Mouse (Mus musculus) limb, embryonic 14.5 days (tissue): ENCODE results near the gene Artn. TPM values are rescaled to one million over a fixed set of nuclear protein-coding genes. Genes with fewer than 3 reads are reported as not detected.

Experiments used
- ATAC-seq: fragments of 200-750 bp; cut with Nextera tagmentation; 2 replicates; pipeline ENCODE4 v1.8.0; 2017; ENCODE audit warnings: low read depth, moderate number of reproducible peaks, moderate TSS enrichment; ENCODE audit not compliant: low FRiP score
- DNase-seq: peaks from one replicate; pipeline ENCODE4 v3.0.0-alpha.2; 2015; ENCODE audit warnings: low spot score
- H3K27ac ChIP-seq: fragments of 300-500 bp; sonication (generic); replicated peaks from 2 replicates; pipeline ENCODE4 v1.5.1; 2014; ENCODE audit warnings: low read depth, mild to moderate bottlenecking, low read length, moderate library complexity, mixed read lengths
- H3K27me3 ChIP-seq: fragments of 300-500 bp; sonication (generic); 2 replicates; pipeline ENCODE4 v1.6.1; 2014; ENCODE audit warnings: low read length, mixed read lengths; ENCODE audit not compliant: control insufficient read depth, insufficient read depth
- H3K36me3 ChIP-seq: fragments of 300-500 bp; sonication (generic); 2 replicates; pipeline ENCODE4 v1.6.1; 2014; ENCODE audit warnings: mild to moderate bottlenecking, low read length, moderate library complexity, mixed read lengths; ENCODE audit not compliant: control insufficient read depth, insufficient read depth
- H3K4me1 ChIP-seq: fragments of 300-500 bp; sonication (generic); 2 replicates; pipeline ENCODE4 v1.6.1; 2014; ENCODE audit warnings: antibody characterized with exemption, low read length, mixed read lengths; ENCODE audit not compliant: control insufficient read depth, insufficient read depth
- H3K4me2 ChIP-seq: fragments of 300-500 bp; sonication (generic); replicated peaks from 2 replicates; pipeline ENCODE4 v1.6.1; 2014; ENCODE audit warnings: low read depth, mild to moderate bottlenecking, low read length, moderate library complexity; ENCODE audit not compliant: severe bottlenecking
- H3K4me3 ChIP-seq: fragments of 300-500 bp; sonication (generic); replicated peaks from 2 replicates; pipeline ENCODE4 v1.5.1; 2014; ENCODE audit warnings: low read length
- H3K9ac ChIP-seq: fragments of 300-500 bp; sonication (generic); 2 replicates; pipeline ENCODE4 v1.6.1; 2014; ENCODE audit warnings: mild to moderate bottlenecking, low read depth, low read length, moderate library complexity; ENCODE audit not compliant: severe bottlenecking
- H3K9me3 ChIP-seq: fragments of 300-500 bp; sonication (generic); 2 replicates; pipeline ENCODE4 v1.6.1; 2016; ENCODE audit warnings: low read length; ENCODE audit not compliant: control insufficient read depth
- POLR2A ChIP-seq: fragments of 200-500 bp; IDR thresholded peaks from 2 replicates; pipeline ENCODE4 v1.8.0; 2012; ENCODE audit warnings: inconsistent platforms, mild to moderate bottlenecking, moderate library complexity, borderline replicate concordance; ENCODE audit not compliant: insufficient read depth, insufficient read length; ENCODE audit errors: extremely low read depth
- WGBS: fragments of 180-500 bp; shearing (Covaris S2); extraction: QIAGEN DNeasy Blood & Tissue Kit; methylation state at CpG from one replicate; pipeline ENCODE4 v1.1.7; 2014; 5-methylcytosine and 5-hydroxymethylcytosine counted together
- polyA plus RNA-seq, 2 experiments: library from polyadenylated mRNA; depleted of rRNA in 1 of 2; stranded (reverse) in 1 of 2; unstranded in 1 of 2; fragments of >200 nt; fragmentation: Nextera tagmentation in 1 of 2; extraction: Ambion mirVana in 1 of 2; gene quantifications; 2 replicates each; pipeline versions ENCODE4 v1.2.1 to v1.2.3; 2012 to 2014

Gene Artn
- polyA plus RNA-seq, 2 experiments = 4.1 to 5.5 TPM

DNA sequence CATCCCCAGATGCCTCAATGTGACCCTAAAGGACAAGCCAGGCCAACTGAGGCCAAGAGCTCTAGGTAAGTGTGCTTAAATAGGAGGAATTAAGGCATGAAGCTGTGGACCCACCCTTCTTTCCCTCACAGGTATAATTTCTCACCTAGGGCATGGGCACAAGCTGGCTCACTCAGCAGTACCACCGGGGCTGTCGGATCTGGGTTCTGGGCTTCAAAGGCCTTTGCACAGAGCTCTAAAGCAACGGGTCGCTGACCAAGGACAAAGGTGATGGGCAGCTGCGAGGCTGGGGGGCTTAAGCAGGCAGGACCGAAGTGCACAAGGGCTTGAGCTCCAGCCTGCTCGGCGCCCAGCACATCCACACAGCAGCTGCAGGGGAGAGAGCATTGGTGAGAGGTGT, 38.8 kb downstream of the Artn start:
- peak overlapping the region; percentile 64; the same call in 1 of the 2 replicates for H3K4me2 ChIP-seq
- H3K4me3 ChIP-seq = peak overlapping the region; percentile 56; the same call in 1 of the 2 replicates
- no peak overlapping the region for H3K9ac ChIP-seq

DNA sequence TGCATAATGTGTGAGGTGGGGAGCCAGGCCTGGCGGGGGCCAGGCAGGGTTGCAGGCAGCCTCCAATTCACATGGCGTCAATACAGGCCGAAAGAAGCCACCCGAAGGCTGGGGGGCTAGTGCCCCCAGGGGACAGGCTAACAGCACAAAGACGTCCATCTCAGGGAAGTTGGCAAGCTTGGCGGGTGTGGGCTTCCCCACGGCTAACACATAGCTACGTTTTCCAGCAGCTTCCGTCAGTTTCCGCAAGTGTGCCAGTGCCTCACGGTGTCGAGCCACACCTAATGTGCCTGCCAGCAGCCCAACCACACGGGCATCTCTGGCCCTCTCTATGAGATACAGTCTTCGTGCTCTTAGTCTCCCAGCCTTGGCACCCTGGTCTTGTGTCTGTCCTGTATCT, 39.5 kb downstream of the Artn start:
- no peaks in the 10 kb centered on the region for H3K27me3 ChIP-seq
- no peak overlapping the region for H3K4me3 ChIP-seq
- TF ChIP-seq POLR2A = no peak
- H3K27ac ChIP-seq = no peak overlapping the region
- H3K9me3 ChIP-seq = no peaks in the 10 kb centered on the region
- DNase-seq = no peak
- peaks cover 13% of the 10 kb centered on the region for H3K4me1 ChIP-seq
- WGBS = 89% methylated on average over 14 of the region's 14 CpGs
- no peak for ATAC-seq
- H3K36me3 ChIP-seq = peaks cover 32% of the 10 kb centered on the region
- H3K4me2 ChIP-seq = no peak overlapping the region
- no peak overlapping the region for H3K9ac ChIP-seq

More for the DNA sequence above, 38.8 kb downstream of the Artn start:
- Histone ChIP-seq H3K36me3 (peaks cover 30% of the 10 kb centered on the region), H3K27me3 (no peaks in the 10 kb centered on the region), H3K9me3 (no peaks in the 10 kb centered on the region), H3K27ac (no peak overlapping the region), H3K4me1 (peaks cover 13% of the 10 kb centered on the region)
- no peak for TF ChIP-seq POLR2A
- DNase-seq (no peak), ATAC-seq (no peak)
- WGBS = 85% methylated on average over 8 of the region's 8 CpGs

DNA sequence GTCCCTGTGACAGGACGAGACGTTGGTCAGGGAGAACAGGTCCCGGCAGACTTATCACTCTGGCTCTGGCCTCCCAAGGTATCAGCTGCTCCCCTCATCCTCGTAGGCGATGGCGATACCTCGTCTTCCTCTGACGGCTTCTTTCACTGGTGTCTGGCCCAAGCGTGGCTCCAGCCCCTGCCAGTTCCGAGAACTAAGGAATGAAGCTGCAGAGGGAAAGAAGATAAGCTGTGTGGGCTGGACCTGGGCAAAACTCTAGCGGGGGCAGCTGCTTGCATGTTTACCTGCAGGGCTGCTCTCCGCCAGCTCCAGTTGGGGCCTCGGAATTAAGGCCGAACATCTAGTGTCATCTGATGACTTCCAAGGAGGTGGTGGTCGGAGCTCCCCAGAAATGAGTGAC, 40.1 kb downstream of the Artn start:
- H3K36me3 ChIP-seq = peaks cover 34% of the 10 kb centered on the region
- H3K27me3 ChIP-seq = no peaks in the 10 kb centered on the region
- H3K9me3 ChIP-seq = no peaks in the 10 kb centered on the region
- H3K4me2 ChIP-seq = no peak overlapping the region
- no peak for TF ChIP-seq POLR2A
- ATAC-seq (no peak), DNase-seq (no peak)
- H3K27ac ChIP-seq = no peak overlapping the region
- H3K4me1 ChIP-seq = peaks cover 13% of the 10 kb centered on the region
- WGBS = 92% methylated on average over 15 of the region's 15 CpGs
- no peak overlapping the region for H3K4me3 ChIP-seq
- no peak overlapping the region for H3K9ac ChIP-seq

DNA sequence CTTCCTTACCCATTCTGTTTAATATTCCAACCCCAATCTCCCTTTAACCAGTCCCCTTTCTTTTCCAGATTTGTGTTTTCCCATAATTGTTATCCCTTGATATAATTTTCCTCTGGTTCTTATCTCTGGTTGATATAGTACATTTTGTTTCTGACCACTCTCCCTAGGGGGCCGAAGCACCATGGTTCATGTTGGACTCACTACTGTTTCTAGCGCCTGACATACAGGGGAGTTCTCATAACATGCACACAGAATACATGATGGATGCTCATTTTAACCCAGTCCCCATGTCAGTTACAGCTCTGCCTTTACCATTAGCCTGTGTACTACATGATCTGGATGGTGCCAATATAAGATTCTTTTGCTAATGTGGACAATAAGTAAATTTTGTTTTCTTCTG, 41.6 kb downstream of the Artn start:
- Histone ChIP-seq H3K27me3 (no peaks in the 10 kb centered on the region), H3K4me3 (no peak overlapping the region), H3K36me3 (peaks cover 33% of the 10 kb centered on the region), H3K4me1 (peaks cover 13% of the 10 kb centered on the region), H3K9me3 (no peaks in the 10 kb centered on the region), H3K4me2 (no peak overlapping the region), H3K27ac (no peak overlapping the region), H3K9ac (no peak overlapping the region)
- ATAC-seq (no peak), DNase-seq (no peak)
- no peak for TF ChIP-seq POLR2A
- 78% methylated on average over 2 of the region's 2 CpGs for WGBS

DNA sequence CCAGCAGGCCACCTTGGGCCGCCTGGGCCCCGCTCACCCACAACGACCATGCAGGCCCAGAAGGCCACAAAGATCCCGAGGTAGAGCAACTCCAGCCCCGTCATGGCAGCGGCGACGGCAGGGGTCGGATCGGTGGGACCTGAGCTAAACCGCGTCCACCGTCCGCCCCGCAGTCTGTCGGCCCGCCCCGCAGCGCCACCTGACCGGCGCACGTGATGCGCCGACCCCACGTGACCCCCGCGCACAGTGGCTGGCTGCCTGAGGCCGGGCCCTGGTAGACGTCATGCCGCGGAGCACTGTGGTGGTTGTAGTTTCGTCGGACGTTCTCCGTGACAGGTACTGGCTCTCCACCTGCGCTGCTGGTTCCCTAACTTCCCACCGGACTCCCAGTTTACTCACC, 42.4 kb downstream of the Artn start, which contains the start of gene Atp6v0b:
Gene Atp6v0b (minus strand): TSS at position 201 of the 400 bp plus-strand sequence.
- Histone ChIP-seq H3K9ac (peak within 1 kb of the TSS; percentile 67), H3K4me3 (peak within 1 kb of the TSS; percentile 94), H3K9me3 (no peaks in the 10 kb centered on the region), H3K27ac (no peak within 1 kb of the TSS), H3K4me1 (peaks cover 19% of the 10 kb centered on the region), H3K27me3 (no peaks in the 10 kb centered on the region), H3K4me2 (peak within 1 kb of the TSS; percentile 93), H3K36me3 (peaks cover 33% of the 10 kb centered on the region)
- ATAC-seq (peak; percentile 91), DNase-seq (peak; percentile 89)
- TF ChIP-seq POLR2A = 0 out of 2 replicates have a peak, but pooled peaks have one; percentile 17
- 1% methylated on average over 35 of the region's 37 CpGs for WGBS
